Mouse (Mus musculus) forebrain, embryonic 13.5 days (tissue): ENCODE results near the gene Eif4e. TPM values are rescaled to one million over a fixed set of nuclear protein-coding genes. Genes with fewer than 3 reads are reported as not detected.

ENCODE experiments used
- ATAC-seq: fragments of 200-750 bp; cut with Nextera tagmentation; 2 replicates; pipeline ENCODE4 v1.8.0; 2017
- H3K27ac ChIP-seq: fragments of 300-500 bp; sonication (generic); 2 replicates; pipeline ENCODE4 v1.5.1; 2015; ENCODE audit warnings: inconsistent platforms, mild to moderate bottlenecking, moderate library complexity
- H3K27me3 ChIP-seq: fragments of 300-500 bp; sonication (generic); 2 replicates; pipeline ENCODE4 v1.6.1; 2015; ENCODE audit warnings: mild to moderate bottlenecking, inconsistent platforms
- H3K36me3 ChIP-seq: fragments of 300-500 bp; sonication (generic); 2 replicates; pipeline ENCODE4 v1.6.1; 2015; ENCODE audit warnings: mild to moderate bottlenecking, inconsistent platforms; ENCODE audit not compliant: poor library complexity, severe bottlenecking
- H3K4me1 ChIP-seq: fragments of 300-500 bp; sonication (generic); 2 replicates; pipeline ENCODE4 v1.6.1; 2015; ENCODE audit warnings: inconsistent platforms
- H3K4me2 ChIP-seq: fragments of 300-500 bp; sonication (generic); 2 replicates; pipeline ENCODE4 v1.6.1; 2015; ENCODE audit warnings: inconsistent platforms, mild to moderate bottlenecking, moderate library complexity
- H3K4me3 ChIP-seq: fragments of 300-500 bp; sonication (generic); 2 replicates; pipeline ENCODE4 v1.5.1; 2015; ENCODE audit warnings: mild to moderate bottlenecking, inconsistent platforms
- H3K9ac ChIP-seq: fragments of 300-500 bp; sonication (generic); 2 replicates; pipeline ENCODE4 v1.6.1; 2015; ENCODE audit warnings: mild to moderate bottlenecking, inconsistent platforms
- H3K9me3 ChIP-seq: fragments of 300-500 bp; sonication (generic); replicated peaks from 2 replicates; pipeline ENCODE4 v1.6.1; 2016; ENCODE audit warnings: inconsistent platforms
- WGBS: fragments of 180-500 bp; shearing (Covaris S2); methylation state at CpG from one replicate; pipeline ENCODE4 v1.1.7; 2015; 5-methylcytosine and 5-hydroxymethylcytosine counted together
- polyA plus RNA-seq: library from polyadenylated mRNA; unstranded; fragments of >200 nt; fragmentation: Nextera tagmentation; extraction: Ambion mirVana; gene quantifications from 2 replicates; pipeline ENCODE4 v1.2.1, GENCODE M21; 2015

Eif4e gene
- polyA plus RNA-seq, 1 experiment from 2014 or later: 378 TPM

GRCm38 (mm10) chr3:138498731-138499130 is 27.2 kb upstream of the Eif4e start:
- Histone ChIP-seq H3K36me3 (no peaks in the 10 kb centered on the region), H3K4me1 (0 out of 2 replicates have a peak, but pooled peaks cover 5% of the 10 kb centered on the region), H3K27ac (no peak overlapping the region), H3K9ac (no peak overlapping the region), H3K4me3 (no peak overlapping the region), H3K9me3 (no peaks in the 10 kb centered on the region), H3K27me3 (no peaks in the 10 kb centered on the region), H3K4me2 (no peak overlapping the region)
- 78% methylated on average over 4 of the region's 4 CpGs for WGBS
- no peak for ATAC-seq

- H3K9ac ChIP-seq: no peak overlapping the region
- H3K27me3 ChIP-seq: no peaks in the 10 kb centered on the region
- ATAC-seq: no peak
- 41% methylated on average over 15 of the region's 15 CpGs for WGBS
- H3K9me3 ChIP-seq: no peaks in the 10 kb centered on the region
- H3K4me2 ChIP-seq: no peak overlapping the region
- H3K4me1 ChIP-seq: 0 out of 2 replicates have a peak, but pooled peaks cover 5% of the 10 kb centered on the region
- no peak overlapping the region for H3K4me3 ChIP-seq
- no peak overlapping the region for H3K27ac ChIP-seq
- H3K36me3 ChIP-seq: no peaks in the 10 kb centered on the region
These were observed 25.9 kb upstream of the Eif4e start for GRCm38 (mm10) chr3:138499854-138500740.

- WGBS: 90% methylated on average over 11 of the region's 11 CpGs
- no peak overlapping the region for H3K4me3 ChIP-seq
- H3K4me2 ChIP-seq: no peak overlapping the region
- no peak overlapping the region for H3K27ac ChIP-seq
- ATAC-seq: no peak
- 0 out of 2 replicates have a peak, but pooled peaks cover 5% of the 10 kb centered on the region for H3K4me1 ChIP-seq
- H3K9ac ChIP-seq: no peak overlapping the region
- H3K27me3 ChIP-seq: no peaks in the 10 kb centered on the region
- no peaks in the 10 kb centered on the region for H3K9me3 ChIP-seq
- no peaks in the 10 kb centered on the region for H3K36me3 ChIP-seq
These were observed 22.2 kb upstream of the Eif4e start for GRCm38 (mm10) chr3:138503754-138504153.

DNA sequence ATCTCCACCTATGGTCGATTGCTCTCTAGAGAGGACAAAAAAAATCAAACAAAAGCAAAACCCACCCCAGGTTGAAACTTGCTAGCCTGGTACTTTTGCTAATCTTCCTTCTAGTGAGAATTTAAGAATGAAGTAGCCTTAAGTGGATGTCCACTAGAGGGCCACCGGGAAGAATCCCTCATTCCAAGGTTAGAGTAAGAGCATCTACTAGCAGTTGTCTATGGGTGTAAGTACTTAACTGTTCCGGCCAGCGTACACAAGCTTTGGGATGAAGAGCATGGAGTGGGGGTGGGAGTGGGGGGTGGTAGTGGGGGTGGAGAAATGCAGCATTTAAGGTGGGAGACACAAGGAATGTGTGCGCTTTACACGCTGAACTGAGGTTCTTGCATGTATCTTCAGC is 19.2 kb upstream of the Eif4e start:
- Histone ChIP-seq H3K9me3 (no peaks in the 10 kb centered on the region), H3K4me2 (no peak overlapping the region), H3K27me3 (no peaks in the 10 kb centered on the region), H3K4me3 (no peak overlapping the region), H3K4me1 (no peaks in the 10 kb centered on the region), H3K9ac (no peak overlapping the region), H3K27ac (no peak overlapping the region), H3K36me3 (no peaks in the 10 kb centered on the region)
- 59% methylated on average over 6 of the region's 6 CpGs for WGBS
- peak; percentile 24; the same call in 1 of the 2 replicates for ATAC-seq

GRCm38 (mm10) chr3:138509581-138509980 is 16.4 kb upstream of the Eif4e start:
- ATAC-seq: no peak
- no peaks in the 10 kb centered on the region for H3K27me3 ChIP-seq

DNA sequence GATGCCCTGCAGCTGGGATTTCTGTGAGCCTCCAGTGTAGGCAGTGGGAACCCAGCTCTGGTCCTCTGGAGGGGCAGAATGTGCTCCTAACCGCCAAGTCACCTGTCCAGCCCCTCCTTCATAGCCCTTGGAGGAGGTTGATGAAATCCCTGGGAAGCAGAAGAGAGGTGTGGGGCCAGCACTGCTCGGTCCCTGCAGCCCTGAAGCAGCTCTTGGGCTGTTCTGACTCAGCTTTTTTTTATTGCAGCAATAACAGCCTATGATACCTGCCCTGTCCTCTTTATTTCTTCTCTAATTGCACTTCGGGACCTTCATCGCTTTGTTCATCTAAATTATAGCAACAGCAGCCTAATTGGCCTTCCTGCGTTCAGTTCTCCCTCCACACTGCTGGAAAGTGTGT is 15.5 kb upstream of the Eif4e start:
- no peak overlapping the region for H3K4me2 ChIP-seq
- no peaks in the 10 kb centered on the region for H3K27me3 ChIP-seq
- no peak overlapping the region for H3K9ac ChIP-seq
- no peak for ATAC-seq
- H3K27ac ChIP-seq: no peak overlapping the region
- peaks cover 2% of the 10 kb centered on the region; the same call in 1 of the 2 replicates for H3K4me1 ChIP-seq
- H3K36me3 ChIP-seq: no peaks in the 10 kb centered on the region
- no peaks in the 10 kb centered on the region for H3K9me3 ChIP-seq
- WGBS: 62% methylated on average over 5 of the region's 5 CpGs
- no peak overlapping the region for H3K4me3 ChIP-seq

More at GRCm38 (mm10) chr3:138509581-138509980, 16.4 kb upstream of the Eif4e start:
- Histone ChIP-seq H3K4me3 (no peak overlapping the region), H3K27ac (no peak overlapping the region), H3K36me3 (no peaks in the 10 kb centered on the region), H3K9ac (no peak overlapping the region), H3K4me2 (no peak overlapping the region), H3K9me3 (no peaks in the 10 kb centered on the region), H3K4me1 (no peaks in the 10 kb centered on the region)
- 91% methylated on average over 2 of the region's 2 CpGs for WGBS

DNA sequence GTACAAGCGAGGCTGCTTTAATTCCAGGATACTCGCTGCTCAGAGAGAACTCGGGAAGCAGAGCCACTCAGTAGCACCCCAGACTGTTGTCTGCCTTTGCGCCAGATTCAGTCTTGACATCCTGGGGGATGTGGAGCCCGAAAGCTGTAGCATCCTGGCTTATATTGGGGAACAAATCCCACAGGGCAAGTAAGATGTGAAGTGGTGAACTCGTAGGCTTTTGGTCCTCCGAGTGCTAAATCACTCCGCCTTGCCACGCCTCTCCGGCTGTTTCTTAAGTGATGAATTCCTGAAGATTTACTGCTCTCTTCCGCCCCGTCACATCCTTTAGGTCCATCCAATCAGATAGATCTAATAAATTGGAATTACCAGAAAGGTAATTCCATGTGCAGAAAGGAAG is 12.7 kb upstream of the Eif4e start:
- Histone ChIP-seq H3K27me3 (no peaks in the 10 kb centered on the region), H3K4me2 (0 out of 2 replicates have a peak overlapping the region, but pooled peaks have one; percentile 2), H3K27ac (no peak overlapping the region), H3K4me3 (no peak overlapping the region), H3K36me3 (no peaks in the 10 kb centered on the region), H3K9me3 (no peaks in the 10 kb centered on the region), H3K4me1 (peaks cover 9% of the 10 kb centered on the region), H3K9ac (no peak overlapping the region)
- 65% methylated on average over 12 of the region's 12 CpGs for WGBS
- no peak for ATAC-seq

- WGBS: 64% methylated on average over 3 of the region's 3 CpGs
- Histone ChIP-seq H3K27me3 (no peaks in the 10 kb centered on the region), H3K4me1 (peaks cover 9% of the 10 kb centered on the region), H3K9me3 (no peaks in the 10 kb centered on the region), H3K4me3 (no peak overlapping the region), H3K4me2 (no peak overlapping the region), H3K9ac (no peak overlapping the region), H3K27ac (no peak overlapping the region), H3K36me3 (no peaks in the 10 kb centered on the region)
- no peak for ATAC-seq
These were observed 11.2 kb upstream of the Eif4e start for GRCm38 (mm10) chr3:138514749-138515148.

DNA sequence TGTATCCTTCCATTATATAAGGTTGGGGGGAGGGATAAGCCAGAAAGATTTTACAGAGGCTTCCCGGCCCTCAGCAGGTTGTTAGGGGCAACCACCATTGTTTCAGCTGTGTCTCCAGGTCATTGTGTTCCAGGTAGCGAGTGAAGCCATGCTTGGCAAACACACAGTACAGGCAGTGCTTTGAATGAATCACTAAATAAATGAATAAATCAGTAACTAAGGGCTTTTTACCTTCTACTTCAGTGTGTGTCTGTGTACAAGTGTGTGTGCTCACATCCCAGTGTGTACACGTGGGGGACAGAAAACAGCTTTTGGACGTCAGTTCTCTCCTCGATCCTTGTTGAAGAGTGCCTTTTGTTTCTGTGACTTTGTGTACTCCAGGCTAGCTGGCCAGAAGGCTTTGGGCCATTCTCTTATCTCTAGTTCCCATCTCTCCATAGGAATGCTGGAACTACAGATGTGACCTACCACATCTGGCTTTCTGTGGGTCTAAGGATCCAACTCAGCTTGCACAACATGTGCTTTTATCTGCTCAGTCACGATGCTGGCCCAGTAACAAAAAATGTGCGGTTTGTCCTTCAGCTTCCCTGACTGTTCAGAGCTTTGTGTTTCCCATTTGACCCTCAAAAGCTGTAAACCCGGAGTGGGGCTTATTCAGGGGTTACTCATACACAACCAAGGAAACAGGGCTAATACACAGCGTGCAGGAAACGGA is 10.2 kb upstream of the Eif4e start:
- no peaks in the 10 kb centered on the region for H3K9me3 ChIP-seq
- H3K27ac ChIP-seq: no peak overlapping the region
- H3K27me3 ChIP-seq: no peaks in the 10 kb centered on the region
- ATAC-seq: peak; percentile 21; the same call in 1 of the 2 replicates
- no peaks in the 10 kb centered on the region for H3K36me3 ChIP-seq
- 26% methylated on average over 10 of the region's 10 CpGs for WGBS
- no peak overlapping the region for H3K4me3 ChIP-seq
- no peak overlapping the region for H3K4me2 ChIP-seq
- peaks cover 9% of the 10 kb centered on the region for H3K4me1 ChIP-seq
- H3K9ac ChIP-seq: no peak overlapping the region

GRCm38 (mm10) chr3:138517881-138518280 is 8.1 kb upstream of the Eif4e start:
- Histone ChIP-seq H3K4me3 (no peak overlapping the region), H3K9me3 (no peaks in the 10 kb centered on the region), H3K4me2 (no peak overlapping the region), H3K27me3 (no peaks in the 10 kb centered on the region), H3K36me3 (no peaks in the 10 kb centered on the region), H3K4me1 (peaks cover 9% of the 10 kb centered on the region), H3K9ac (no peak overlapping the region), H3K27ac (no peak overlapping the region)
- 63% methylated on average over 3 of the region's 3 CpGs for WGBS
- ATAC-seq: no peak

DNA sequence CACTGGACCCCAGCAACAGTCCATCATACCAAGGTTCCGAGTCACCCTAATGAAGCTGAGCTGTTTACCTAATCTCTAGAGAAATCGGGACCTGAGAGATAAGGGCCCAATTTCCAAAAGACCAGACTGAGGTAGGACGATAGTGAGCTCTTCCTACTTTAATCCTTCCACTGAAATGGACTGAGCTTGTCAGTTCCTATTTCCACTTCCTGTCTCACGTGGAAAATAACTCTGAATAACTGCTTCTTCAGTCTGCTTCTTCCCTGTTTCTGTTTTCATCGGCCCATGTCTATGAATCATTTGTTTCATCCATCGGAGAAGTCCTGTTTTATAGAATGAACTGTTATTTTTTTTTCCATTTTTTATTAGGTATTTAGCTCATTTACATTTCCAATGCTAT is 6.8 kb upstream of the Eif4e start:
- peaks cover 9% of the 10 kb centered on the region for H3K4me1 ChIP-seq
- no peaks in the 10 kb centered on the region for H3K36me3 ChIP-seq
- no peak overlapping the region for H3K9ac ChIP-seq
- H3K27ac ChIP-seq: no peak overlapping the region
- 87% methylated on average over 6 of the region's 6 CpGs for WGBS
- ATAC-seq: no peak
- no peaks in the 10 kb centered on the region for H3K9me3 ChIP-seq
- no peak overlapping the region for H3K4me3 ChIP-seq
- no peaks in the 10 kb centered on the region for H3K27me3 ChIP-seq
- H3K4me2 ChIP-seq: no peak overlapping the region

GRCm38 (mm10) chr3:138523956-138524355 is 2.0 kb upstream of the Eif4e start:
- no peak overlapping the region for H3K4me3 ChIP-seq
- H3K9me3 ChIP-seq: no peaks in the 10 kb centered on the region
- ATAC-seq: no peak
- no peaks in the 10 kb centered on the region for H3K36me3 ChIP-seq
- 89% methylated on average over 4 of the region's 4 CpGs for WGBS
- no peak overlapping the region for H3K27ac ChIP-seq
- peaks cover 17% of the 10 kb centered on the region for H3K4me1 ChIP-seq
- H3K27me3 ChIP-seq: no peaks in the 10 kb centered on the region
- no peak overlapping the region for H3K9ac ChIP-seq
- no peak overlapping the region for H3K4me2 ChIP-seq
